Mouse (Mus musculus) kidney, adult 2 months (tissue): ENCODE data around the gene Phf2.

Experiments used
- CTCF ChIP-seq: fragments of 200-500 bp; conservative IDR thresholded peaks from 2 replicates; pipeline ENCODE4 v1.5.1; 2011; ENCODE audit warnings: low read depth, mild to moderate bottlenecking, control low read depth, low read length, moderate library complexity, mixed read lengths; ENCODE audit not compliant: insufficient read depth, insufficient read length
- POLR2A ChIP-seq: fragments of 200-500 bp; IDR thresholded peaks from one replicate; pipeline ENCODE4 v1.6.1; 2011; ENCODE audit warnings: low read depth, low read length, control low read depth

GRCm38 (mm10) chr13:48869088-48869487 is 1.8 kb downstream of the Phf2 start:
- TF ChIP-seq POLR2A: no peak
- TF ChIP-seq CTCF: no peak
